Mouse (Mus musculus) lung, embryonic 14.5 days (tissue): ENCODE measurements around the gene Camk1d. TPM values are rescaled to one million over a fixed set of nuclear protein-coding genes. Genes with fewer than 3 reads are reported as not detected.
A peak's percentile ranks its signal among the peaks of the same experiment; 100 is the strongest.

ENCODE experiments used
- ATAC-seq: fragments of 200-750 bp; cut with Nextera tagmentation; 2 replicates; pipeline ENCODE4 v1.8.0; 2017; ENCODE audit warnings: mild to moderate bottlenecking, moderate TSS enrichment, moderate library complexity; ENCODE audit not compliant: insufficient read depth
- DNase-seq: peaks from one replicate; pipeline ENCODE4 v3.0.0-alpha.2; 2015
- H3K27ac ChIP-seq: fragments of 300-500 bp; sonication (generic); 2 replicates; pipeline ENCODE4 v1.5.1; 2014; ENCODE audit warnings: low read depth, mild to moderate bottlenecking, moderate library complexity
- H3K27me3 ChIP-seq: fragments of 300-500 bp; sonication (generic); 2 replicates; pipeline ENCODE4 v1.6.1; 2014; ENCODE audit warnings: low read length, control low read depth; ENCODE audit not compliant: insufficient read depth
- H3K36me3 ChIP-seq: fragments of 300-500 bp; sonication (generic); 2 replicates; pipeline ENCODE4 v1.6.1; 2014; ENCODE audit warnings: control low read depth; ENCODE audit not compliant: insufficient read depth
- H3K4me1 ChIP-seq: fragments of 300-500 bp; sonication (generic); 2 replicates; pipeline ENCODE4 v1.6.1; 2014; ENCODE audit warnings: antibody characterized with exemption, control low read depth; ENCODE audit not compliant: insufficient read depth
- H3K4me2 ChIP-seq: fragments of 300-500 bp; sonication (generic); 2 replicates; pipeline ENCODE4 v1.6.1; 2014; ENCODE audit warnings: mild to moderate bottlenecking
- H3K4me3 ChIP-seq: fragments of 300-500 bp; sonication (generic); 2 replicates; pipeline ENCODE4 v1.5.1; 2014; ENCODE audit warnings: low read depth, low read length
- H3K9ac ChIP-seq: fragments of 300-500 bp; sonication (generic); 2 replicates; pipeline ENCODE4 v1.6.1; 2014
- H3K9me3 ChIP-seq: fragments of 300-500 bp; sonication (generic); 2 replicates; pipeline ENCODE4 v1.6.1; 2016; ENCODE audit warnings: low read depth, low read length, control low read depth
- CTCF ChIP-seq: IDR thresholded peaks from 2 replicates; pipeline ENCODE4 v1.5.1; 2016; ENCODE audit warnings: antibody characterized with exemption, low read depth
- WGBS: fragments of 180-500 bp; shearing (Covaris S2); extraction: QIAGEN DNeasy Blood & Tissue Kit; methylation state at CpG from one replicate; pipeline ENCODE4 v1.1.7; 2014; 5-methylcytosine and 5-hydroxymethylcytosine counted together
- polyA plus RNA-seq: library from polyadenylated mRNA; unstranded; fragments of >200 nt; fragmentation: Nextera tagmentation; extraction: Ambion mirVana; gene quantifications from 2 replicates; pipeline ENCODE4 v1.2.1, GENCODE M21; 2014

Camk1d gene
- polyA plus RNA-seq, 1 experiment from 2014 or later: 2.9 TPM

- H3K9ac ChIP-seq: no peak overlapping the region
- WGBS: 43% methylated on average over 6 of the region's 6 CpGs
- no peaks in the 10 kb centered on the region for H3K9me3 ChIP-seq
- no peak overlapping the region for H3K27ac ChIP-seq
- DNase-seq (peak; percentile 40), ATAC-seq (no peak)
- no peak for TF ChIP-seq CTCF
- no peaks in the 10 kb centered on the region for H3K36me3 ChIP-seq
- peaks cover 11% of the 10 kb centered on the region; the same call in 1 of the 2 replicates for H3K27me3 ChIP-seq
- no peak overlapping the region for H3K4me2 ChIP-seq
- H3K4me3 ChIP-seq: no peak overlapping the region
- H3K4me1 ChIP-seq: 0 out of 2 replicates have a peak, but pooled peaks cover 10% of the 10 kb centered on the region
These were observed 65.6 kb downstream of the Camk1d start for GRCm38 (mm10) chr2:5648764-5649163.

- no peak for TF ChIP-seq CTCF
- no peak overlapping the region for H3K4me2 ChIP-seq
- H3K4me1 ChIP-seq: no peaks in the 10 kb centered on the region
- H3K9me3 ChIP-seq: no peaks in the 10 kb centered on the region
- no peaks in the 10 kb centered on the region for H3K36me3 ChIP-seq
- no peak for ATAC-seq
- no peak overlapping the region for H3K9ac ChIP-seq
- no peak for DNase-seq
- no peak overlapping the region for H3K27ac ChIP-seq
- 74% methylated on average over 5 of the region's 5 CpGs for WGBS
- peaks cover 8% of the 10 kb centered on the region; the same call in 1 of the 2 replicates for H3K27me3 ChIP-seq
- H3K4me3 ChIP-seq: no peak overlapping the region
These were observed 68.0 kb downstream of the Camk1d start for GRCm38 (mm10) chr2:5646322-5646721.

- no peaks in the 10 kb centered on the region for H3K9me3 ChIP-seq
- H3K9ac ChIP-seq: no peak overlapping the region
- WGBS: 76% methylated on average over 2 of the region's 2 CpGs
- no peak overlapping the region for H3K27ac ChIP-seq
- no peak overlapping the region for H3K4me3 ChIP-seq
- no peaks in the 10 kb centered on the region for H3K36me3 ChIP-seq
- 0 out of 2 replicates have a peak, but pooled peaks cover 3% of the 10 kb centered on the region for H3K27me3 ChIP-seq
- no peak for TF ChIP-seq CTCF
- no peaks in the 10 kb centered on the region for H3K4me1 ChIP-seq
- ATAC-seq: no peak
- H3K4me2 ChIP-seq: no peak overlapping the region
- DNase-seq: no peak
These were observed 68.7 kb downstream of the Camk1d start for GRCm38 (mm10) chr2:5645584-5645983.

GRCm38 (mm10) chr2:5643937-5644336, 70.4 kb downstream of the Camk1d start:
- Histone ChIP-seq H3K9ac (no peak overlapping the region), H3K9me3 (no peaks in the 10 kb centered on the region), H3K4me3 (no peak overlapping the region), H3K36me3 (no peaks in the 10 kb centered on the region), H3K4me2 (no peak overlapping the region), H3K27me3 (0 out of 2 replicates have a peak, but pooled peaks cover 3% of the 10 kb centered on the region), H3K27ac (no peak overlapping the region), H3K4me1 (no peaks in the 10 kb centered on the region)
- 69% methylated on average over 3 of the region's 3 CpGs for whole genome bisulfite sequencing
- DNase-seq: no peak
- no peak for TF ChIP-seq CTCF
- no peak for ATAC-seq

GRCm38 (mm10) chr2:5643226-5643625, 71.1 kb downstream of the Camk1d start:
- WGBS: 54% methylated on average over 7 of the region's 7 CpGs
- no peak for ATAC-seq
- no peak for DNase-seq
- Histone ChIP-seq H3K27me3 (0 out of 2 replicates have a peak, but pooled peaks cover 3% of the 10 kb centered on the region), H3K4me1 (no peaks in the 10 kb centered on the region), H3K4me2 (no peak overlapping the region), H3K9me3 (no peaks in the 10 kb centered on the region), H3K36me3 (no peaks in the 10 kb centered on the region), H3K4me3 (no peak overlapping the region), H3K27ac (no peak overlapping the region), H3K9ac (no peak overlapping the region)
- TF ChIP-seq CTCF: no peak

- 0 out of 2 replicates have a peak, but pooled peaks cover 3% of the 10 kb centered on the region for H3K27me3 ChIP-seq
- no peak overlapping the region for H3K4me2 ChIP-seq
- no peaks in the 10 kb centered on the region for H3K36me3 ChIP-seq
- H3K4me1 ChIP-seq: no peaks in the 10 kb centered on the region
- H3K9me3 ChIP-seq: no peaks in the 10 kb centered on the region
- no peak overlapping the region for H3K9ac ChIP-seq
- no peak for DNase-seq
- no peak overlapping the region for H3K27ac ChIP-seq
- no peak overlapping the region for H3K4me3 ChIP-seq
- no peak for TF ChIP-seq CTCF
- no peak for ATAC-seq
- 32% methylated on average over 5 of the region's 5 CpGs for WGBS
These were observed 71.7 kb downstream of the Camk1d start for GRCm38 (mm10) chr2:5642624-5643023.

GRCm38 (mm10) chr2:5641678-5642077, 72.6 kb downstream of the Camk1d start:
- no peak overlapping the region for H3K27ac ChIP-seq
- H3K27me3 ChIP-seq: no peaks in the 10 kb centered on the region
- DNase-seq: no peak
- H3K9me3 ChIP-seq: no peaks in the 10 kb centered on the region
- no peaks in the 10 kb centered on the region for H3K36me3 ChIP-seq
- ATAC-seq: no peak
- no peak overlapping the region for H3K9ac ChIP-seq
- WGBS: 60% methylated on average over 5 of the region's 5 CpGs
- no peak overlapping the region for H3K4me3 ChIP-seq
- no peaks in the 10 kb centered on the region for H3K4me1 ChIP-seq
- no peak overlapping the region for H3K4me2 ChIP-seq
- TF ChIP-seq CTCF: no peak

DNA sequence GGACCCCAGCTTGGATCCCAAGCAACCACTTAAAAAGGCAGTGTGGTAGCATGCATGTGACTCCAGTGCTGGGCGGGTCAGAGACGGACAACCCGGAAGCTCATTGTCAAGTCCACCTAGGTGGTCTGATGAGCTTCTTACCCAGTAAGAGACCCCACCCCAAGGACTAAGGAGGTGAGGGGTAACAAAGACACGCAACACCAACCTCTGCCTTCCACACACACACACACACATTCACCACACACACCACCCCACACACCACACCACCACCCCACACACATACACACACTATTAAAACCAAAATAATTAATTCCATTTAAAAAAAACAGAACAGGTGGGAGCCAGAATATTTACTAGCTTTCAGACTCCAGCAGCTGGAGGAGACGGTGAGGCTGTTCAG, 73.7 kb downstream of the Camk1d start:
- H3K9ac ChIP-seq: no peak overlapping the region
- DNase-seq: no peak
- WGBS: 82% methylated on average over 5 of the region's 5 CpGs
- H3K4me2 ChIP-seq: no peak overlapping the region
- no peaks in the 10 kb centered on the region for H3K36me3 ChIP-seq
- no peak for ATAC-seq
- H3K4me3 ChIP-seq: no peak overlapping the region
- no peak for TF ChIP-seq CTCF
- no peaks in the 10 kb centered on the region for H3K27me3 ChIP-seq
- H3K4me1 ChIP-seq: no peaks in the 10 kb centered on the region
- H3K27ac ChIP-seq: no peak overlapping the region
- H3K9me3 ChIP-seq: no peaks in the 10 kb centered on the region
